8 mouse cellular contexts compared by ENCODE assay signal in genomic region chr12:4083441-4083840, GRCm38 (mm10). TPM values are rescaled to one million over a fixed set of nuclear protein-coding genes. Genes with fewer than 3 reads are reported as not detected.
DNase-seq lines count a peak whose midpoint lies in the region; ATAC-seq and TF ChIP-seq lines count a peak whose summit lies in the region.

No protein-coding gene starts in this region.

- no peaks in the 10 kb centered on the region for H3K27me3 ChIP-seq in heart, postnatal 0 days (ENCODE audit: control insufficient read depth, insufficient read depth, low read length)
- H3K27me3 ChIP-seq in intestine, embryonic 14.5 days (replicated peaks; ENCODE audit: control insufficient read depth, insufficient read depth, low read length) = no peaks in the 10 kb centered on the region
- no peaks in the 10 kb centered on the region for H3K27me3 ChIP-seq in midbrain, embryonic 16.5 days (ENCODE audit: control insufficient read depth, insufficient read depth, low read depth, low read length)
- H3K27me3 ChIP-seq in lung, postnatal 0 days (replicated peaks; ENCODE audit: insufficient read depth, low read length) = no peaks in the 10 kb centered on the region

- TF ChIP-seq CTCF in heart, postnatal 0 days (IDR thresholded peaks at IDR 0.05; ENCODE audit: low read depth) = no peak
- TF ChIP-seq CTCF in cortical plate, adult 2 months (IDR thresholded peaks at IDR 0.05; ENCODE audit: extremely low read depth, insufficient read depth, low read length) = no peak
- no peak for TF ChIP-seq CTCF in lung, postnatal 0 days (IDR thresholded peaks at IDR 0.05)

- TF ChIP-seq POLR2A in cortical plate, adult 2 months (IDR thresholded peaks at IDR 0.05; ENCODE audit: extremely low read depth, insufficient read depth, low read length) = no peak

- intact Hi-C loops in heart, postnatal 14 days (cut with DNase I) = no loop called here

- WGBS in heart, postnatal 0 days = 51% methylated on average over 8 of the region's 8 CpGs
- 62% methylated on average over 8 of the region's 8 CpGs for WGBS in intestine, embryonic 14.5 days
- 68% methylated on average over 8 of the region's 8 CpGs for WGBS in midbrain, embryonic 16.5 days
- 56% methylated on average over 8 of the region's 8 CpGs for WGBS in lung, postnatal 0 days

- TF ChIP-seq EP300 in heart, postnatal 0 days (IDR thresholded peaks at IDR 0.05; ENCODE audit: low read depth) = no peak
- no peak for TF ChIP-seq EP300 in lung, postnatal 0 days (IDR thresholded peaks at IDR 0.05)

- H3K27ac ChIP-seq in heart, postnatal 0 days (ENCODE audit: low read depth) = peak overlapping the region; percentile 90
- H3K27ac ChIP-seq in cortical plate, adult 2 months (ENCODE audit: insufficient read depth, low read length) = no peak overlapping the region
- no peak overlapping the region for H3K27ac ChIP-seq in intestine, embryonic 14.5 days (ENCODE audit: low read depth)
- no peak overlapping the region; the same call in 1 of the 2 replicates for H3K27ac ChIP-seq in midbrain, embryonic 16.5 days (ENCODE audit: low read length)
- no peak overlapping the region for H3K27ac ChIP-seq in lung, postnatal 0 days (ENCODE audit: low read length)

- no peak overlapping the region for H3K4me3 ChIP-seq in heart, postnatal 0 days (ENCODE audit: low read depth, low read length)
- peak overlapping the region; percentile 62 for H3K4me3 ChIP-seq in cortical plate, adult 2 months (ENCODE audit: insufficient read depth, low read length)
- peak overlapping the region; percentile 58; the same call in 1 of the 2 replicates for H3K4me3 ChIP-seq in intestine, embryonic 14.5 days (ENCODE audit: low read depth, low read length)
- peak overlapping the region; percentile 66 for H3K4me3 ChIP-seq in midbrain, embryonic 16.5 days (ENCODE audit: low read depth, low read length)
- H3K4me3 ChIP-seq in lung, postnatal 0 days (ENCODE audit: low read depth, low read length) = no peak overlapping the region; the same call in 1 of the 2 replicates

- H3K9ac ChIP-seq in heart, postnatal 0 days (replicated peaks; ENCODE audit: low read depth, low read length) = no peak overlapping the region
- H3K9ac ChIP-seq in intestine, embryonic 14.5 days (ENCODE audit: low read length) = peak overlapping the region; percentile 75
- peak overlapping the region; percentile 88; the same call in 1 of the 2 replicates for H3K9ac ChIP-seq in midbrain, embryonic 16.5 days (ENCODE audit: low read depth, low read length)
- H3K9ac ChIP-seq in lung, postnatal 0 days (replicated peaks; ENCODE audit: low read depth) = no peak overlapping the region

- peaks cover 25% of the 10 kb centered on the region for H3K36me3 ChIP-seq in heart, postnatal 0 days (replicated peaks; ENCODE audit: control insufficient read depth, insufficient read depth, low read length)
- H3K36me3 ChIP-seq in intestine, embryonic 14.5 days (ENCODE audit: control insufficient read depth, insufficient read depth, low read length) = peaks cover 31% of the 10 kb centered on the region
- peaks cover 11% of the 10 kb centered on the region for H3K36me3 ChIP-seq in midbrain, embryonic 16.5 days (ENCODE audit: control insufficient read depth, insufficient read depth, low read length)
- H3K36me3 ChIP-seq in lung, postnatal 0 days (ENCODE audit: insufficient read depth, low read length) = no peaks in the 10 kb centered on the region

- no peaks in the 10 kb centered on the region for H3K9me3 ChIP-seq in heart, postnatal 0 days (replicated peaks; ENCODE audit: control insufficient read depth, low read length)
- no peaks in the 10 kb centered on the region for H3K9me3 ChIP-seq in intestine, embryonic 14.5 days (ENCODE audit: control insufficient read depth, low read length)
- H3K9me3 ChIP-seq in midbrain, embryonic 16.5 days (replicated peaks; ENCODE audit: control insufficient read depth, low read length, poor library complexity, severe bottlenecking) = no peaks in the 10 kb centered on the region
- H3K9me3 ChIP-seq in lung, postnatal 0 days (ENCODE audit: low read length) = no peaks in the 10 kb centered on the region

- peak overlapping the region; percentile 67 for H3K4me2 ChIP-seq in heart, postnatal 0 days (ENCODE audit: low read depth, low read length)
- peak overlapping the region; percentile 65 for H3K4me2 ChIP-seq in intestine, embryonic 14.5 days (ENCODE audit: low read length)
- peak overlapping the region; percentile 70 for H3K4me2 ChIP-seq in midbrain, embryonic 16.5 days (ENCODE audit: low read length)
- H3K4me2 ChIP-seq in lung, postnatal 0 days (replicated peaks; ENCODE audit: low read depth, low read length) = no peak overlapping the region; the same call in 1 of the 2 replicates

- no peak for ATAC-seq in heart, postnatal 0 days (ENCODE audit: insufficient read depth, low read depth)
- no peak for ATAC-seq in intestine, embryonic 14.5 days (replicated peaks; ENCODE audit: low FRiP score, low TSS enrichment, low read depth)
- no peak for ATAC-seq in midbrain, embryonic 16.5 days
- no peak for ATAC-seq in lung, postnatal 0 days

- H3K4me1 ChIP-seq in heart, postnatal 0 days (ENCODE audit: control insufficient read depth, insufficient read depth) = no peaks in the 10 kb centered on the region
- H3K4me1 ChIP-seq in cortical plate, adult 2 months (ENCODE audit: control insufficient read depth, insufficient read depth, low read length) = peaks cover 2% of the 10 kb centered on the region
- no peaks in the 10 kb centered on the region; the same call in 1 of the 2 replicates for H3K4me1 ChIP-seq in intestine, embryonic 14.5 days (replicated peaks; ENCODE audit: control insufficient read depth, insufficient read depth, low read length)
- peaks cover 13% of the 10 kb centered on the region for H3K4me1 ChIP-seq in midbrain, embryonic 16.5 days (ENCODE audit: control insufficient read depth, insufficient read depth, low read length)
- 0 out of 2 replicates have a peak, but pooled peaks cover 2% of the 10 kb centered on the region for H3K4me1 ChIP-seq in lung, postnatal 0 days (ENCODE audit: insufficient read depth, low read depth, low read length)

- no peak for DNase-seq in heart, postnatal 0 days (ENCODE audit: low spot score)
- DNase-seq in heart, postnatal 14 days = no peak
- no peak for DNase-seq in intestine, embryonic 14.5 days (ENCODE audit: low spot score)
- no peak for DNase-seq in retina, postnatal 1 day
- no peak for DNase-seq in lung, postnatal 0 days (ENCODE audit: low spot score)
- no peak for DNase-seq in T-cell, adult 2 months (ENCODE audit: low spot score)

RNA-seq across cellular contexts. Expression of gene Dnajc27, which starts 1.1 kb away (rescaled TPM):
- total RNA-seq in heart, postnatal 0 days (2014; rRNA removed; ENCODE audit: low replicate concordance) = 12.6 and 15.9 TPM in 2 replicates
- polyA plus RNA-seq in heart, postnatal 0 days (2015; fragmentation: Nextera tagmentation; extraction: Ambion mirVana) = 3.4 and 3.6 TPM in 2 replicates
- total RNA-seq in heart, postnatal 14 days (2021) = 1 to 10 TPM; 6.2 to 6.6 TPM
- 82.4 and 87.4 TPM in 2 replicates for polyA plus RNA-seq in cortical plate, adult 2 months (2012; rRNA removed)
- polyA plus RNA-seq in intestine, embryonic 14.5 days (2014; fragmentation: Nextera tagmentation; extraction: Ambion mirVana) = 7.9 and 9.7 TPM in 2 replicates
- polyA plus RNA-seq in midbrain, embryonic 16.5 days (2015; fragmentation: Nextera tagmentation; extraction: Ambion mirVana) = 21.2 and 25.8 TPM in 2 replicates
- 2.2 TPM in 2 replicates for polyA plus RNA-seq in lung, postnatal 0 days (2015; fragmentation: Nextera tagmentation; extraction: Ambion mirVana)

RNA-seq across cellular contexts. Expression of gene Efr3b, which starts 44.7 kb away (rescaled TPM):
- 6.8 TPM in 2 replicates for total RNA-seq in heart, postnatal 0 days (2014; rRNA removed; ENCODE audit: low replicate concordance)
- 1.6 TPM in 2 replicates for polyA plus RNA-seq in heart, postnatal 0 days (2015; fragmentation: Nextera tagmentation; extraction: Ambion mirVana)
- total RNA-seq in heart, postnatal 14 days (2021) = 10 to 100 TPM in 1 of 2 experiments, 1 to 10 TPM in 1; 9.4 to 10.1 TPM
- 70.3 and 74.8 TPM in 2 replicates for polyA plus RNA-seq in cortical plate, adult 2 months (2012; rRNA removed)
- polyA plus RNA-seq in intestine, embryonic 14.5 days (2014; fragmentation: Nextera tagmentation; extraction: Ambion mirVana) = 3.2 and 3.7 TPM in 2 replicates
- polyA plus RNA-seq in midbrain, embryonic 16.5 days (2015; fragmentation: Nextera tagmentation; extraction: Ambion mirVana) = 48.4 and 53.6 TPM in 2 replicates
- polyA plus RNA-seq in lung, postnatal 0 days (2015; fragmentation: Nextera tagmentation; extraction: Ambion mirVana) = 1.1 and 1.5 TPM in 2 replicates

RNA-seq across cellular contexts. Expression of gene Adcy3, which starts 49.5 kb away (rescaled TPM):
- total RNA-seq in heart, postnatal 0 days (2014; rRNA removed; ENCODE audit: low replicate concordance) = 5.6 and 7.5 TPM in 2 replicates
- 1.2 and 1.5 TPM in 2 replicates for polyA plus RNA-seq in heart, postnatal 0 days (2015; fragmentation: Nextera tagmentation; extraction: Ambion mirVana)
- 1 to 10 TPM; 4.5 to 7.2 TPM for total RNA-seq in heart, postnatal 14 days (2021)
- polyA plus RNA-seq in cortical plate, adult 2 months (2012; rRNA removed) = 25.1 and 27.1 TPM in 2 replicates
- 7.1 and 8.5 TPM in 2 replicates for polyA plus RNA-seq in intestine, embryonic 14.5 days (2014; fragmentation: Nextera tagmentation; extraction: Ambion mirVana)
- polyA plus RNA-seq in midbrain, embryonic 16.5 days (2015; fragmentation: Nextera tagmentation; extraction: Ambion mirVana) = 13.5 and 15.5 TPM in 2 replicates
- polyA plus RNA-seq in lung, postnatal 0 days (2015; fragmentation: Nextera tagmentation; extraction: Ambion mirVana) = 4.9 and 5.3 TPM in 2 replicates

Comparison
In these comparisons a context has a peak if more than half of its experiments do, and no peak if none do; other contexts are left out.
1. H3K4me3 ChIP-seq: peak in cortical plate, adult 2 months (single experiment), intestine, embryonic 14.5 days (single experiment) and midbrain, embryonic 16.5 days (single experiment); none in heart, postnatal 0 days (single experiment) and lung, postnatal 0 days (single experiment).
2. H3K9ac ChIP-seq: peak in intestine, embryonic 14.5 days (single experiment) and midbrain, embryonic 16.5 days (single experiment); none in heart, postnatal 0 days (single experiment) and lung, postnatal 0 days (single experiment).
3. RNA of gene Efr3b, which starts 44.7 kb away (polyA plus RNA-seq): 70.3 to 74.8 TPM in cortical plate, adult 2 months and 48.4 to 53.6 TPM in midbrain, embryonic 16.5 days; 3.2 to 3.7 TPM in intestine, embryonic 14.5 days, 1.6 TPM in heart, postnatal 0 days and 1.1 to 1.5 TPM in lung, postnatal 0 days; every median in the first group is over 10 times any median in the second.